Mouse (Mus musculus) ES-Bruce4 (cell line): ENCODE data around the gene Syt16.

Source experiments
- CTCF ChIP-seq: IDR thresholded peaks from one replicate; pipeline ENCODE4 v1.8.1; 2011; ENCODE audit warnings: low read depth, low read length
- EP300 ChIP-seq: IDR thresholded peaks from 2 replicates; pipeline ENCODE4 v1.6.1; 2011; ENCODE audit warnings: low read depth, low read length; ENCODE audit not compliant: insufficient read depth
- POLR2A ChIP-seq: IDR thresholded peaks from one replicate; pipeline ENCODE4 v1.8.1; 2011; ENCODE audit warnings: low read length; ENCODE audit not compliant: insufficient read depth

- TF ChIP-seq POLR2A (no peak), EP300 (no peak), CTCF (peak; percentile 57)
These were observed 17.3 kb downstream of the Syt16 start for GRCm38 (mm10) chr12:74014739-74015270.
